Mouse (Mus musculus): ENCODE data around the gene Olfr1033.
"Not testable (repeated sequence)": the region's sequence is repeated elsewhere in the genome, so short reads cannot be mapped to it uniquely, and the experiment has no call there.

Gene Olfr1033

DNA sequence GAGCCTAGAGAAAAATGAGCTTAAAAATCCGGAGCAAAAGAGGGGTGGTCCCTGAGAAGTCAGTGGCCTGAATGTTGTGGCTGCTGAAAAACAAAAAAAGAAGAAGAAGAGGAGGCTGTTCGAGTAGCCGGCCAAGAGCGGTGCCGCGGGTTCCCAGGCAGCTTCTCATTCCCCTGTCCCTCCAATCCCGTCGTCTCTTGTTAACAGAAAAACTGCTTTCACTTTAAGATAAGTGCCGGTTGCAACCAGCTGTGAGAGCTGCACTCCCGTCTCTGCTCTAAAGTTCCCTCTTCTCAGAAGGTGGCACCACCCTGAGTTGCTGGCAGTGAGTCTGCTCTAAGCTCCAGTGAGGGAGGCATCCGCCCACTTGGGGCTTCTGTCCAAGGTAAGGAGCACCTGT lies at the start of gene Olfr1033:
Olfr1033 (plus strand) TSS at position 228 of the 400 bp plus-strand sequence.
- DNase-seq (ENCODE audit: low read depth in 2 of 2, low spot score in 2 of 2) = not testable (repeated sequence)

DNA sequence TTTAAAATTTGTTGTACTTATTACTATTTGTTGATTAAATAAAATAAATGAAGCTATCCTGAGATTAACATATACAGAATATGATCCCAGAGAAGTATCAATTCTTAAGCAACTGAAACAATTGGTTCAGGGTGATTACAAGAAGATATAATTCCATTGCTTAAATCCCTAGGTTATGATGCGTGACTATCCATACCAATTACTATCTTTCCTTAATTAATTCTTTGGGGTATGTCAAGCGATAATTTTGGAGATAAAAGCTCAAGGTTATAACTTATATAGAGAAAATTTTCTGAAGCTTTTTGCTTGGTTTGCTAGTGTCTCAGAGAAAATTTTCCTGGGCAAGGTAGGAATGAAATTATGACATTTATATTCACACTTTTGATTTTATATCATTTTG lies 46.8 kb upstream of the Olfr1033 start, which contains the start of gene Olfr1029:
Olfr1029 (plus strand) TSS at position 301 of the 400 bp plus-strand sequence.
- DNase-seq (ENCODE audit: low read depth in 2 of 2, low spot score in 2 of 2) = no peak

DNA sequence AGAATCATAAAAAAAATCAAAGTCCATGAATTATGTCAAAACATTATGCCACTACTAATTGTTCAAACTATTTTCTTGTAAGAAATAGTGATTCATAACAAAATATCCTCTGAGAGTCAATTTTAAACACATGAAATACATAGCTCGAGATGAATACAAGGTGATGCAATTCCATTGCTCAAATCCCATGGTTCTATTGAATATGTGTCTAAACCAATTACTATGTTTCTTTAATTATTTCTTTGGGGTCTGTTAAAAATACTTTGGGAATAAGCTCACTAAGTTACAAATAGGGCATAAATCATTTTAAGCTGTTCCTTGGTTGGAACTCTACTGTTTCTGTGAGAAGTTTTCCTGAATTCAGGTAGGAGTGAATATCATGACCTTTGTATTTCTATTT lies 41.5 kb upstream of the Olfr1033 start, which contains the start of gene Olfr1030:
Olfr1030 (plus strand) TSS at position 301 of the 400 bp plus-strand sequence.
- DNase-seq (ENCODE audit: low read depth in 2 of 2, low spot score in 2 of 2) = no peak

DNA sequence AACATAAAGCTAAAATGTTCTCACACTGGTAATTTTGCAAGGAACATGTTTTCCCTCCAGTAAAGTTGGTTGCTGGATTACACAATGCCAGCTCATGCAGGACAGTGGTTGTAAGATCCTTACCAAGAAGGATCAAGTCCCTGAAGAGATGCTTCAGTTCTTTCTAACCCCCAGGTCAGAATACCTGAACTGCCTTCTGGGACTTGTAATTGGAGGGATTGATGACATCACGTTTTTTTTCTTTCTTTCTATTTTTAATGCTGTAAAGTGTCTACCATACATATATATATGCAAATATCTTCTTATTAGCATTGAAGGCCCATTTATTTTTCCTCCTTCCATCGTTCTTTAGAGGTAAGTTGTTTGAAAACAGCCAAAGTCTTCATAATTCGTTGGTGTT lies 30.4 kb upstream of the Olfr1033 start, which contains the start of gene Olfr1031:
Olfr1031 (plus strand) TSS at position 301 of the 400 bp plus-strand sequence.
- no peak for DNase-seq (ENCODE audit: low read depth in 2 of 2, low spot score in 2 of 2)

GRCm38 (mm10) chr2:86005240-86005639 lies 15.2 kb upstream of the Olfr1033 start, which contains the start of gene Olfr1032:
Olfr1032 (plus strand) TSS chr2:86005540.
- DNase-seq (ENCODE audit: low read depth in 2 of 2, low spot score in 2 of 2) = no peak

DNA sequence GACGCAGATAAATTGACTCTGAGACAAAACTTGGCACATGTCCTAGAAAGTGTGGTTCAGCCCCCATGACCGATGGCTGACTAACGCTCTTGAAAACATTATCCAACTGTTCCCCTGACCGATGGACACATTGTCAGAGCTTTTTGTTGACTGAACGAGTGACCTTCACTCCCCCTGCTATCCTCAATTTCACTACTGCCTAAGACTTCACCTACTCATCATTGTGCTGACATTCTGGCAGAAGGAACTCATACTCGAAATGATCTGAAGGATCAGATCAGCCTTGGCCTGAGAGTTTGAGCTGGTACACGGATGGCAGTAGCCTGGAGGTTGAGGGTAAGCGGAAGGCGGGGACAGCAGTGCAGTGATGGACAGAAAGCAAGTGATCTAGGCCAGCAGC lies 1.1 kb downstream of the Olfr1033 start:
- not testable (repeated sequence) for DNase-seq (ENCODE audit: low read depth in 2 of 2, low spot score in 2 of 2)

DNA sequence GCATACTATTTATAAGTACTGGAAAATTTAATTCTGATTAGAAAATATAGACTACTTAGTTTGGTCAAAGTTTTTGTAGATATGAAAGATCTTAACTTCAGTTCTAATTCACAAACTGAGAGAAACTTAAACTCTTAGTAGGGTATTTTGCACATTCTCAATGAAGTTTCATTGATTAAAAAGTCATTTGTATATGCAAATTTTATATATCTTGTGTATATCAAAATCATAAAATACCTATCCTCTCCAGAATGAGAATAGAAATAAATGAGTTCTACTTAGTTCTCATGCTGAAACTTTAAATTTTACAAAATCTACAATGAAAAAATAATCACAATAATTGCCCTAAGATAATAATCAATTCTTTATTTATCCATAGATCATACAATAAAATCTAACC lies 25.1 kb downstream of the Olfr1033 start, which contains the start of gene Olfr1034:
Olfr1034 (plus strand) TSS at position 301 of the 400 bp plus-strand sequence.
- no peak for DNase-seq (ENCODE audit: low read depth in 2 of 2, low spot score in 2 of 2)

- DNase-seq (ENCODE audit: low read depth in 2 of 2, low spot score in 2 of 2) = not testable (repeated sequence)
Observed at GRCm38 (mm10) chr2:86050777-86051176, 30.3 kb downstream of the Olfr1033 start.

GRCm38 (mm10) chr2:86063766-86064165 lies 43.3 kb downstream of the Olfr1033 start:
- DNase-seq (ENCODE audit: low read depth in 2 of 2, low spot score in 2 of 2) = not testable (repeated sequence)

GRCm38 (mm10) chr2:86070189-86070588 lies 49.8 kb downstream of the Olfr1033 start:
- DNase-seq (ENCODE audit: low read depth in 2 of 2, low spot score in 2 of 2) = no peak

DNA sequence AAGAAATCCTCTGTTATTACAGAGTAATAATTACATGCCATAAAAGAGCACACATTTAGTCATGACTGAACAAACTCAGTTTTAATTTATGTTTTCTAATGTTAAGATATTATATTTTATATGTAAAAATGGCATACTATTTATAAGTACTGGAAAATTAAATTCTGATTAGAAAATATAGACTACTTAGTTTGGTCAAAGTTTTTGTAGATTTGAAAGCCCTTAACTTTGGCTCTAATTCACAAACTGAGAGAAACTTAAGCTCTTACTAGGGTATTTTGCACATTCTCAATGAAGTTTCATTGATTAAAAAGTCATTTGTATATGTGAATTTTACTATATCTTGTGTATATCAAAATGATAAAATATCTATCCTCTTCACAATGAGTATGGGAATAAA lies 53.3 kb downstream of the Olfr1033 start, which contains the start of gene Olfr1036:
Olfr1036 (plus strand) TSS at position 301 of the 400 bp plus-strand sequence.
- not testable (repeated sequence) for DNase-seq (ENCODE audit: low read depth in 2 of 2, low spot score in 2 of 2)

- not testable (repeated sequence) for DNase-seq (ENCODE audit: low read depth in 2 of 2, low spot score in 2 of 2)
Observed at GRCm38 (mm10) chr2:86080478-86080877, 60.0 kb downstream of the Olfr1033 start.

DNA sequence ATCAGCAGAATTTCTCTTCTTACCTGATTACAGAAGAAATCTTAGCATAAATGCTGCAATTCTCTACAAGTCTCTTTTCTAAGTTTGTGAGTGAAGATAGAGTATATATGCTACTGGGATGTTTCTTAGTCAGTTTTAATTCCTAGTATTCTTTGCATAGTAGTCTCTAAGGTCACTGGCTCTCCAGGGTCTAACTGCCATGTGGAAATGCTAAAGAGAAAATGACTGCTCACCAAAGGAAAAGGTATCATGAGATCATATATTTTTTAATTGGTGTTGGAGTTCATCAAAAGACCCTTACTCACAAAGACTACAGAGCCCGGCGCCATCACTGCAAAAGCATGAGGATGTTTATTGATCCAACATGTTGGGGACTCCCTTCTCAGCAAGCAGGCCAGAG lies 66.9 kb downstream of the Olfr1033 start, which contains the start of gene Olfr1037:
Olfr1037 (minus strand) TSS at position 101 of the 400 bp plus-strand sequence.
- DNase-seq (ENCODE audit: low read depth in 2 of 2, low spot score in 2 of 2) = no peak

Data from CD8-positive naive resting alpha-beta T cell, adult 2 months (primary cell).